Mouse (Mus musculus) megakaryocyte, embryonic 14.5 days (primary cell): Measurements from ENCODE around the gene Purb.

Source experiments
- FLI1 ChIP-seq: IDR thresholded peaks from 2 replicates; pipeline ENCODE4 v1.6.1; 2012; ENCODE audit warnings: low read length, inconsistent platforms, mixed read lengths
- GATA1 ChIP-seq: IDR thresholded peaks from 3 replicates; pipeline ENCODE4 v1.6.1; 2012; ENCODE audit warnings: mixed read lengths, low read length, inconsistent platforms, borderline replicate concordance

- TF ChIP-seq FLI1 (no peak), GATA1 (no peak)
Measured at GRCm38 (mm10) chr11:6508269-6508876, 32.7 kb upstream of the Purb start.
